Mouse (Mus musculus) ovary, postnatal 14 days (tissue): ENCODE measurements around the gene Cdc6.
"Not testable (repeated sequence)": the region's sequence is repeated elsewhere in the genome, so short reads cannot be mapped to it uniquely, and the experiment has no call there.

Experiments used
- DNase-seq: peaks from one replicate; pipeline ENCODE4 v3.0.0; 2022; ENCODE audit warnings: low spot score

Gene Cdc6

DNA sequence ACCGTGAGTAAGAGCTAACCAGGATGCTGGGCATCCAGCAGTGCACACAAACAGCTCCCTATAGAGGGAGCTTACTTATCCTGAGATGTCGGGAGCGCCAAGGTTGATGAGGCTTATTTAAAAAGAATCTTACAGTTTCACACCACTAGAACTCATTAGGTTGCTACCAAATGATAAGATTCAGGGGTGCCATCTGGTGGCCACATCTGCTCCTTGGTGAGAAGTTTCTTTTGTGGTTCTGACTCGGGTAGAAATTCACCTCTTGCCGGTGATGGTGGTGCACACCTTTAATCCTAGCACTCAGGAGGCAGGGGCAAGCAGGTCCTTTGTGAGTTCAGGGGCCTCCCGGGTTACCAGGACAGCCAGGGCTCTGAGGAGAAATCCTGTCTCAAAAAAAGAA lies 2.1 kb downstream of the Cdc6 start:
- no peak for DNase-seq

DNA sequence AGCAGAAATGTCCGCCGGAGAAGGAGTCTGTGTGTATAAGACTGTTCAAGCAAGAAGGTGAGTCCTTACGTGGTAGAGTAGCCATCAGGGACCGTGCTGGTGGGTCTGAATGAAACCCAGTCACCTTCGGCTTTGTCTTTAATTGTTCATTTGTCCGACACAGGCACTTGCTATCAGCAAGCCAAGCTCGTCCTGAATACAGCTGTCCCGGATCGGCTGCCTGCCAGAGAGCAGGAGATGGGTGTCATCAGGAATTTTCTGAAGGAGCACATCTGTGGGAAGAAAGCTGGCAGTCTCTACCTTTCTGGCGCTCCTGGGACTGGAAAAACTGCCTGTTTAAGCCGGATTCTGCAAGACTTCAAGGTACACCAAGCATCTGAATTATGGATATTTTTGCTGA lies 2.8 kb downstream of the Cdc6 start:
- no peak for DNase-seq

DNA sequence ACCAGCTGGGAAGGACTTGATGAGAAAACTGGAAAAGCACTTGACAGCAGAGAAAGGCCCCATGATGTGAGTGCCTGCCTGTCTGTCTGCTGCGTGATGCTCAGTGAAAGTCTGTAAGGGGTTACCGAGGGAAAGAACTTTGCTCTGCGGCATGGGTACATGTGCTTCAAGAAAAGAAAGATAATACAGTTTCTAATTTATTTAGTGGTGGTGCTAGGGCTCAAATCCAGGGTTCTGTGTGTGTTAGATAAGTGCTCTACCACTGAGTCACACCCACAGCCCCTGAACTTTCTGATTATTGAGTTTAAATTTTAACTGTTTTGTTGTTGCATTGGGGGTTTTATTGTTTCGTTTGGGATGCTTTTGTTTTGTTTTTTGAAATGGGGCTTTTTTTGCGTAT lies 3.9 kb downstream of the Cdc6 start:
- DNase-seq, result no peak

- DNase-seq, result no peak
Observed at GRCm38 (mm10) chr11:98914196-98914595, 6.6 kb downstream of the Cdc6 start.

- not testable (repeated sequence) for DNase-seq
Observed at GRCm38 (mm10) chr11:98916376-98916775, 8.8 kb downstream of the Cdc6 start.

DNA sequence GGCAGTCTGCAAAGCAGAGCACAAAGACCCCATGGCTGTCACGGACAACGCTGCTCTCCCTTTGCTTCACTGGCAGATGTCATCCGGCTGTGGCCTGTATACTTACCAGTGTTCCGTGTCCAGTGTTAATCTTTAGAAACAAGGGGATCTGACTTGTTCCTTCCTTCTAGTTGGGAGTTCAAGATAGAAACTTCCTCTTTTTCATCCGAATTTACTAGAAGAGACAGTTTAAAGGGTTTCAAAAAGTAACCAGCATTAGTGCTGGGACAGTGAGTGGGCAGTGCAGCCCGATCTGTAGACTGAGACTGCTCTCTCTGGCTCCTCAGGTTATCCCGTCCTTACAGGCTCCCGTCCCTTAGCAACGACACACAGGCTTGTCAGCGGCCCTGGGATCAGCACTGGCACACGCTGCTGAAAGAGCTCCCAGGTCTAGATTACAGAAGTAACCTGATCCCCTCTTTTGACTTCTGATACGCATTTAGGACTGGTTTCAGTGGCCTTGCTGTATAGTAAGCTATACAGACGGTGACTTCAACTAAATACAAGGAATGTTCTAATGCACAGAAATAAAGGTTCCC lies 9.9 kb downstream of the Cdc6 start:
- DNase-seq, result no peak

DNA sequence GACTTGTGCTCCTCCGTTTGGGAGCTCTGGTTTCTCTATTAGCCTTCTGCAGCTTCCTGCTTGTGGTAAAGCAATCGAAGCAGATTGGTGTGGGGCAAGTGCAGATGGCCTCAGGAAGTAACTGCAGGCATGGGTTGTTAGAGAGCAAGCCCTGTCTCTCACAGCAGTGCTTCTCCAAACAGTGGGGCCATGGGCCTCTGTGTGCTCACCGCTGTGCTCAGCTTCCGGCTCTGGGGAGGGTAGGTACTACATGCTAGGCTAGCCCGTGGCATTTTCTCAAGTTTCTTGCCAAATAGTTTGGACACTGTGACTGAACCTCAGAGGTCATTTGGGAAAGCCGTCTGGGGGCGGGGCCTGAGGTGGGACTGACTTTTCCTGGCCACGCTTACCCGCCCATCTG lies 10.6 kb downstream of the Cdc6 start:
- DNase-seq, result no peak

DNA sequence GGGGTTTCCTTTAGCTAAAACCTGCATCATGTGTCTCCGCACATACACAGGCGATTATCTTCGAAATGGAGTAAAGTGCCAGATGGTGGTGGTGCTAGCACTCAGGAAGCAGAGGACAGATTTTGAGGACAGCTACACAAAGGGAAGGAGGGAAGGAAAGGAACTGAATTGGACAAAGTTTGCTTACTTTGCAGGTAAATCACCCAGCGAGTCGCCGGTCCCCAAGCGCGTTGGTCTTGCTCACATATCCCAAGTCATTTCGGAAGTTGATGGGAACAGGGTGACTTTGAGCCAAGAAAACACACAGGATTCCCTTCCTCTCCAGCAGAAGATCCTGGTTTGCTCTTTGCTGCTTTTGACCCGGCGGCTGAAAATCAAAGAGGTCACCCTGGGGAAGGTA lies 11.4 kb downstream of the Cdc6 start:
- DNase-seq, result no peak

GRCm38 (mm10) chr11:98921813-98922212 lies 14.2 kb downstream of the Cdc6 start:
- DNase-seq, result not testable (repeated sequence)

GRCm38 (mm10) chr11:98922307-98922706 lies 14.7 kb downstream of the Cdc6 start:
- peak; percentile 68 for DNase-seq

- not testable (repeated sequence) for DNase-seq
Observed at GRCm38 (mm10) chr11:98922851-98923711, 15.5 kb downstream of the Cdc6 start.

DNA sequence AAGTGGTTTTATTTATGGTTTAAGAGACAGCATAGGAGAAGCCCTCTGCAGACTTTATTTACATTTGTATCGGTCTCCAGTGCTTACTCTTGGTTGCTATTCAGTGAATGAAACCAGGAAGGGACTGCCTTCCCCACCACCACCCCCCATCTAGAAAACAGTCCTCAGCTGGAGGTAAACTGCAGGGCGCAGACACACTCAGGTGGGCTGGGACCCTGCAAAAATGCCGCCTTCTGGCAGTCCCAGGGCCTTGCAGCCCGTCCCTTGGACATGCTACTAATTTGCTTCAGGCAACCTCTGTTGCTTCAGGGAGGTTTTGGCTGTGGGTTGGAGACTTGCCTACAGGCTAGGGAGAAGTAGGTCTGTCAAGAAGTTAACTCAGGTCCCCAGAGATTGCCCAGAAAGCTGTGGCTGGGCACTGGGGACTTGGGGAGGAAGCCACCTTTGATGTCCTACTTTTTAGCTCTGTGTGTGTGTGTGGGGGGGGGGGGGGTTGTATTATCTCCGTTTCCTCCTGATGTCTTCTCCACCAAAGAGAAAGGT lies 17.1 kb downstream of the Cdc6 start:
- DNase-seq, result no peak

GRCm38 (mm10) chr11:98925265-98925721 lies 17.7 kb downstream of the Cdc6 start:
- DNase-seq, result no peak

- DNase-seq, result no peak
Observed at GRCm38 (mm10) chr11:98925868-98926311, 18.3 kb downstream of the Cdc6 start.

DNA sequence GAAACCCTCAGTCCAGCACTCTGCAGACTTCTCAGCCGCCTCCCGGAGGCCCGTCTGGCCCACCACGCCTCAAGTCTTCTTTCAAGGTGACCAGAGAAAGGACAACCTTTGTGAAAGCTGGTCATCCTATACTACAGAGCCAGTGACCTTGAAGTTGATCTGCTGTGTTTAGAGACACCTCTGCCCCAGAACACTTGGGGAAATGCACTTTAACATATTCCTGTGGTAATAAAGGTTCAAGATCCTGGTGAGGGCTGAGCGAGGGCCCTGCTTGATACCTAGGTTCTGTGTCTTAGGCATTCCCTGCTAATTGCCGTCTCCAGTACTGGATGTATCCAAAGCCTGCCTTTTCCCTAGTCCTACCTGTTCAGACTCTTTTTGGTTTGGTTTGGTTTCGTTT lies 19.0 kb downstream of the Cdc6 start:
- no peak for DNase-seq

- no peak for DNase-seq
Observed at GRCm38 (mm10) chr11:98927438-98928076, 20.0 kb downstream of the Cdc6 start, which contains the start of gene Rara. Gene Rara (plus strand): TSS chr11:98927818.

GRCm38 (mm10) chr11:98928186-98928893 lies 20.7 kb downstream of the Cdc6 start:
- DNase-seq, result no peak

- DNase-seq, result peak; percentile 11
Observed at GRCm38 (mm10) chr11:98929503-98929902, 21.9 kb downstream of the Cdc6 start.

DNA sequence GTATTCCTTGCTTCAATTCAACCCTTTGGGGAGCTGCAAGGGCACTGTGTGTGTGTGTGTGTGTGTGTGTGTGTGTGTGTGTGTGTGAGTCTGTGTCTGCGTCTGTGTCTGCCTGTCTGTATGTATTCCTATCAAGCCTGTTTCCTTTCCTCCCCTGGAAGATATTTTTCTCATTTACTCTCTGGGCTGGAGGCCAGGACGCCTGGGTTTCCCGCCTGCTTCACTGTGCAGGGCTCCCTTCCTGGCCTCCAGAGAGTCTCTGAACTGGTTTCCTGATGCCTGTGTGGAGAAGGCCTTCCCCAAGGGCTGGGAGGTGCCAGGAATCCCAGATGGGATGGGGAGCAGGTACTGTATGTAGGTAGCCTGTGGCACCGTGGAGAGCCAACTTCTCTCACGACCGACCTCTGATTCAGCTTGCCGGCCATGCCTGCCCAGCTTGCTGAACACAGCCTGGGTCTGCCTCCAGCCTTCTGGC lies 22.6 kb downstream of the Cdc6 start:
- DNase-seq, result peak; percentile 36

GRCm38 (mm10) chr11:98930773-98931512 lies 23.3 kb downstream of the Cdc6 start:
- DNase-seq, result peak; percentile 5
